Mouse (Mus musculus) retina, embryonic 14.5 days (tissue): ENCODE measurements around the gene Gm5591.
"Not testable (repeated sequence)": the region's sequence is repeated elsewhere in the genome, so short reads cannot be mapped to it uniquely, and the experiment has no call there.

Experiments
- DNase-seq: peaks from one replicate; pipeline ENCODE4 v3.0.0-alpha.2; 2015; ENCODE audit warnings: low spot score

Gene Gm5591

DNA sequence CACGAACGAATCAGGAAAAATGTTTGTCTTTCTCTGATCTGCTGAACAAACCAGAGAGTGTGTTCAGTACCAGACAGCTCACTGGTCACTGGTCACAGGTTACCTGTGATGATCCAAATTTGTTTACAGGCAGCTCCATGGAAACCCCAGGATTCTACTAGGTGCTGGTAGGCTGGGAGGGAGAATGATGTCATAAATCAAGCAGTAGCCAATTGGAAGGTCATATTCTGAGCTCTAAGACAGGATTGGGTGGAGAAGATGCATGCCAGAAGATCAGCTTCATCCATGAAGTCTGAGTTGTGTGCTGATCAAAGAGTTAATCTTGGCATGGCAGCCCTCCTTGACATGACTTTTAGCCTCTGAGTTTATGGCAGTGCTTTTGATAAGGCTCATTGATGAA lies at the start of gene Gm5591:
Gene Gm5591 (minus strand): TSS at position 101 of the 400 bp plus-strand sequence.
- not testable (repeated sequence) for DNase-seq

DNA sequence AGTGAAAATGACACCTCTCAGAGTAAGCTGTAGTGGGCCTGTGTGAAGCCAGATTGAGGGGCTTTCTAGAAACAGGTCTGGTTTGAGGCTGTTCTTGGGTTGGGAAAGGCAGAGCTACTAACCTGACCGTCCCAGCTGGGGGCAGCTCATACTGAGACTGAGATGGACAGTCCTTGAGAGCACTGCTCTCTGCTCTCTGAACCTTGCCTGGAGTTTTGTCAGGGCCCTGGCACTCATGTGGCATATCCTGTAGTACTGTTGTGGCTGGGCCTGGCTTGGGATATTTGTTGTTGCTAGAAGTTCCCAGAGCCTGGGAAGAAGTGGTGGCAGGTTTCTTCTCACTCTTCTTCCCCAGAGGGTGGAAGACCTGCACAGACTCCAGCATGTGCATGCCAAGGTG lies 39.5 kb downstream of the Gm5591 start:
- not testable (repeated sequence) for DNase-seq
